Mouse (Mus musculus) forebrain, embryonic 10.5 days (tissue): ENCODE measurements at regions not wholly inside any gene's neighbourhood (a gene's known extent, or its start where the extent isn't known, plus 50 kb on each side); places are given as distances from the start of the nearest gene placed in this dataset.

Source experiments
- DNase-seq: peaks from one replicate; pipeline ENCODE4 v3.0.0-alpha.2; 2017; ENCODE audit warnings: low spot score; ENCODE audit errors: extremely low spot score
- H3K27ac ChIP-seq: fragments of 300-500 bp; sonication (generic); 2 replicates; pipeline ENCODE4 v1.5.1; 2016; ENCODE audit warnings: mild to moderate bottlenecking
- H3K27me3 ChIP-seq: fragments of 300-500 bp; sonication (generic); 2 replicates; pipeline ENCODE4 v1.6.1; 2016; ENCODE audit warnings: mild to moderate bottlenecking; ENCODE audit not compliant: poor library complexity, severe bottlenecking
- H3K36me3 ChIP-seq: fragments of 300-500 bp; sonication (generic); replicated peaks from 2 replicates; pipeline ENCODE4 v1.6.1; 2016; ENCODE audit warnings: mild to moderate bottlenecking, moderate library complexity
- H3K4me1 ChIP-seq: fragments of 300-500 bp; sonication (generic); 2 replicates; pipeline ENCODE4 v1.6.1; 2016
- H3K4me3 ChIP-seq: fragments of 300-500 bp; sonication (generic); 2 replicates; pipeline ENCODE4 v1.5.1; 2016; ENCODE audit warnings: mild to moderate bottlenecking, moderate library complexity
- H3K9me3 ChIP-seq: fragments of 300-500 bp; sonication (generic); 2 replicates; pipeline ENCODE4 v1.6.1; 2016; ENCODE audit warnings: mild to moderate bottlenecking, moderate library complexity
- WGBS: fragments of 180-500 bp; shearing (Covaris S2); methylation state at CpG from one replicate; pipeline ENCODE4 v1.1.7; 2016; 5-methylcytosine and 5-hydroxymethylcytosine counted together

GRCm38 (mm10) chr8:95968828-95969227 lies 80.5 kb upstream of the Got2 start:
- no peak overlapping the region for H3K27ac ChIP-seq
- DNase-seq, result no peak
- H3K4me3 ChIP-seq, result no peak overlapping the region
- 92% methylated on average over 6 of the region's 6 CpGs for WGBS
- no peaks in the 10 kb centered on the region for H3K27me3 ChIP-seq
- no peaks in the 10 kb centered on the region for H3K9me3 ChIP-seq
- no peaks in the 10 kb centered on the region for H3K36me3 ChIP-seq
- peaks cover 19% of the 10 kb centered on the region; the same call in 1 of the 2 replicates for H3K4me1 ChIP-seq

- Histone ChIP-seq H3K4me3 (no peak overlapping the region), H3K27me3 (no peaks in the 10 kb centered on the region), H3K4me1 (peaks cover 5% of the 10 kb centered on the region; the same call in 1 of the 2 replicates), H3K36me3 (no peaks in the 10 kb centered on the region), H3K27ac (no peak overlapping the region), H3K9me3 (no peaks in the 10 kb centered on the region)
- WGBS, result 39% methylated on average over 1 of the region's 1 CpGs
- no peak for DNase-seq
Measured at GRCm38 (mm10) chr8:95966430-95966829, 78.1 kb upstream of the Got2 start.

- no peaks in the 10 kb centered on the region for H3K36me3 ChIP-seq
- H3K9me3 ChIP-seq, result no peaks in the 10 kb centered on the region
- 0 out of 2 replicates have a peak, but pooled peaks cover 9% of the 10 kb centered on the region for H3K27me3 ChIP-seq
- peak overlapping the region; percentile 41 for H3K4me3 ChIP-seq
- peak overlapping the region; percentile 71; the same call in 1 of the 2 replicates for H3K27ac ChIP-seq
- peaks cover 10% of the 10 kb centered on the region for H3K4me1 ChIP-seq
- no peak for DNase-seq
- WGBS, result 19% methylated on average over 10 of the region's 10 CpGs
Measured at GRCm38 (mm10) chr8:95952257-95952656, 63.9 kb upstream of the Got2 start.

- peak overlapping the region; percentile 71 for H3K27ac ChIP-seq
Measured at GRCm38 (mm10) chr8:95951794-95952193, 63.4 kb upstream of the Got2 start.

More at GRCm38 (mm10) chr8:95951794-95952193, 63.4 kb upstream of the Got2 start:
- Histone ChIP-seq H3K4me3 (peak overlapping the region; percentile 41), H3K27me3 (0 out of 2 replicates have a peak, but pooled peaks cover 9% of the 10 kb centered on the region), H3K9me3 (no peaks in the 10 kb centered on the region), H3K4me1 (peaks cover 10% of the 10 kb centered on the region), H3K36me3 (no peaks in the 10 kb centered on the region)
- under 1% methylated on average over 17 of the region's 17 CpGs for WGBS
- peak; percentile 82 for DNase-seq
